Mouse (Mus musculus): ENCODE measurements around the gene Arhgap18.

GRCm38 (mm10) chr10:26804351-26804983 lies 51.2 kb downstream of the Arhgap18 start:
- no peak for TF ChIP-seq CTCF (IDR thresholded peaks at IDR 0.05; ENCODE audit: low read depth, low read length)
- no peak for TF ChIP-seq POLR2A (IDR thresholded peaks at IDR 0.05; ENCODE audit: borderline replicate concordance, low read depth, low read length)

Data from bone marrow macrophage, adult 2 months (primary cell).